Mouse (Mus musculus): ENCODE measurements around the gene Mc1r. TPM values are rescaled to one million over a fixed set of nuclear protein-coding genes. Genes with fewer than 3 reads are reported as not detected.
"Not testable (repeated sequence)": the region's sequence is repeated elsewhere in the genome, so short reads cannot be mapped to it uniquely, and the experiment has no call there.

The Mc1r gene
- polyA plus RNA-seq, 2 experiments, result 0.05 to 0.06 TPM

DNA sequence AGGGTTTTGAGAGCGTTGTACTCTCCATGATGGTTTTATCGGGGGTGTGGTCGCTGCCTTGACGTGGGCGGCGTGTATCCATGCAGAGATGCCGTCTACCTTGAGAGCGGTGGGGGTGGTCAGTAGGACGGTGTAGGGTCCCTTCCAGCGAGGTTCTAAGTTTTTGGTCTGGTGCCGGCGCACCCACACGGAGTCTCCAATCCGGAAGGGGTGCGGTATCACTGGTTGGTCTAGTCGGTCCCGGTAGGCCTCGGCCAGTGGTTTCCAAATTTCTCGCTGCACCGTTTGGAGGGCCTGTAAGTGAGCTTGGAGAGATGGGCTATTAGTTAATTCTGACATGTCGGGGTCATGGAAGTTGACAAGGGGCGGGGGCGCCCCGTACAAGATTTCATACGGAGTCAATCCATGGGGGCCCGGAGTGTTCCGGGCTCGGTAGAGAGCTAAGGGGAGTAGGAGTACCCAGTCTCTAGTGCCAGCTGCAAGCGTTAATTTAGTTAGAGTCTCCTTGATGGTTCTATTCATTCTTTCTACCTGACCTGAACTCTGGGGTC is 21.5 kb downstream of the Mc1r start:
- Histone ChIP-seq H3K27me3 (ENCODE audit: control insufficient read depth, insufficient read depth, low read length) (no peaks in the 10 kb centered on the region), H3K9me3 (ENCODE audit: control insufficient read depth, low read length) (peaks cover 40% of the 10 kb centered on the region), H3K4me3 (replicated peaks; ENCODE audit: low read length) (no peak overlapping the region), H3K9ac (ENCODE audit: low read depth, low read length, severe bottlenecking) (no peak overlapping the region), H3K36me3 (ENCODE audit: control insufficient read depth, insufficient read depth, low read length) (no peaks in the 10 kb centered on the region), H3K27ac (replicated peaks; ENCODE audit: low read depth, low read length) (no peak overlapping the region), H3K4me1 (ENCODE audit: control insufficient read depth, insufficient read depth, low read length) (no peaks in the 10 kb centered on the region), H3K4me2 (replicated peaks; ENCODE audit: low read depth, low read length, severe bottlenecking) (no peak overlapping the region)
- DNase-seq (ENCODE audit: low spot score), result no peak
- no peak for TF ChIP-seq POLR2A (IDR thresholded peaks at IDR 0.05; ENCODE audit: borderline replicate concordance, extremely low read depth, insufficient read depth, insufficient read length)
- 98% methylated on average over 28 of the region's 29 CpGs for WGBS
- no peak for ATAC-seq (ENCODE audit: low FRiP score, low read depth)

DNA sequence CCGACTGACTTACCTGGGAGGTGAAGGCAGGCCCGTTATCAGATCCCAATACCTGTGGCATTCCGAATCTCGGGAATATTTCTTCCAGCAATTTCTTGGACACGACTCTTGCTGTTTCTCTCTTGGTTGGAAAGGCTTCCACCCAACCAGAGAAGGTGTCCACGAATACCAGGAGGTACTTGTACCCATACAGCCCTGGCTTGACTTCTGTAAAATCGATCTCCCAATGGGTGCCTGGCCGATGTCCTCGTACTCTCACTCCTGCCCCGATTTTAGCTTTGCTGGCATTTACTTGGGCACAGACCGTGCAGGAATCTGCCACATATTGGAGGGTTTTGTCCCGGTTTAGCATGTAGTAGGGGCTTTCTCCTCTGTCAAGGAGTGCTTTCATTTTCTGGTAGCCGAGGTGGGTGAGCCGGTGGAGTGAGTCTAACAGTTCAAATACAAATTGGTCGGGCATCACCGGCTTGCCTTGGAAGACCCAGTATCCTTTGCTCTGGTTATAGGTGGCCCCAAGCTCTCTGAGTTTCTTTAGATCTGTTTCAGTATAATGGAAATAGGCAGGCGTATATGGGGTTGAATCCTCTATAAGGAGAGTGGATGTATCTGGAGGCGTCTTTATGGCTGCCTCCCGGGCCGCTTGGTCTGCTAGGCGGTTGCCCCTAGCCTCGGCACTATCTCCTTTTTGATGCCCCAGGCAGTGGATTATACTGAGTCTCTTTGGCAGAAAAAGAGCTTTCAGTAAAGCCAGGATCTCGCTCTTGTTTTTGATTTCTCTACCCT is 22.2 kb downstream of the Mc1r start:
- Histone ChIP-seq H3K27me3 (ENCODE audit: control insufficient read depth, insufficient read depth, low read length) (no peaks in the 10 kb centered on the region), H3K9me3 (ENCODE audit: control insufficient read depth, low read length) (peaks cover 40% of the 10 kb centered on the region), H3K4me2 (replicated peaks; ENCODE audit: low read depth, low read length, severe bottlenecking) (no peak overlapping the region), H3K4me1 (ENCODE audit: control insufficient read depth, insufficient read depth, low read length) (no peaks in the 10 kb centered on the region), H3K9ac (ENCODE audit: low read depth, low read length, severe bottlenecking) (no peak overlapping the region), H3K27ac (replicated peaks; ENCODE audit: low read depth, low read length) (no peak overlapping the region), H3K4me3 (replicated peaks; ENCODE audit: low read length) (no peak overlapping the region), H3K36me3 (ENCODE audit: control insufficient read depth, insufficient read depth, low read length) (no peaks in the 10 kb centered on the region)
- no peak for TF ChIP-seq POLR2A (IDR thresholded peaks at IDR 0.05; ENCODE audit: borderline replicate concordance, extremely low read depth, insufficient read depth, insufficient read length)
- no peak for ATAC-seq (ENCODE audit: low FRiP score, low read depth)
- DNase-seq (ENCODE audit: low spot score), result no peak
- 92% methylated on average over 23 of the region's 23 CpGs for WGBS

DNA sequence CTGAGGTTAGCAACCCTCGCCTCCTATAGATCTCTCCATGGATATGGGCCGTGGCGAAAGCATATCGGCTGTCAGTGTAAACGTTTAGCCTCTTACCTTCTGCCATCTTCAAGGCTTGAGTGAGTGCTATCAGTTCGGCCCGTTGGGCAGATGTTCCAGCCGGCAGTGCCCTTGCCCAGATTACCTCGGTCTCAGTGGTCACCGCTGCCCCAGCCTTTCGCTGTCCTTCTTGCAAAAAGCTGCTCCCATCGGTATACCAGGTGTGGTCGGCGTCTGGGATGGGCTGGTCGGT is 22.8 kb downstream of the Mc1r start:
- H3K9me3 ChIP-seq (ENCODE audit: control insufficient read depth, low read length), result peaks cover 40% of the 10 kb centered on the region
- H3K4me1 ChIP-seq (ENCODE audit: control insufficient read depth, insufficient read depth, low read length); H3K36me3 ChIP-seq (ENCODE audit: control insufficient read depth, insufficient read depth, low read length); H3K4me2 ChIP-seq (replicated peaks; ENCODE audit: low read depth, low read length, severe bottlenecking); H3K27ac ChIP-seq (replicated peaks; ENCODE audit: low read depth, low read length); H3K4me3 ChIP-seq (replicated peaks; ENCODE audit: low read length); DNase-seq (ENCODE audit: low spot score); H3K27me3 ChIP-seq (ENCODE audit: control insufficient read depth, insufficient read depth, low read length); ATAC-seq (ENCODE audit: low FRiP score, low read depth); H3K9ac ChIP-seq (ENCODE audit: low read depth, low read length, severe bottlenecking): not testable (repeated sequence)
- WGBS, result 98% methylated on average over 15 of the region's 15 CpGs

DNA sequence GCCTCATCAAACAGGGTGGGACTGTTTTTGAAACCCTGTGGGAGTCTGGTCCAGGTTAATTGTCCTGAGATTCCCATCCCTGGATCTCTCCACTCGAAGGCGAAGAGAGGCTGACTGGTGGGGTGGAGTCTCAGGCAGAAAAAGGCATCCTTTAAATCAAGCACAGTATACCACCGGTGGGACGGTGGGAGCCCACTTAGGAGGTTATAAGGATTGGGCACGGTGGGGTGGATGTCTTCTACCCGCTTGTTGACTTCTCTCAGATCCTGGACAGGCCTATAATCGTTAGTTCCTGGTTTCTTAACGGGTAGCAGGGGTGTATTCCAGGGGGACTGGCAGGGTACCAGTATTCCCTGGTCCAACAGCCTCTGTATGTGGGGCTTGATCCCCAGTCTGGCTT is 24.0 kb downstream of the Mc1r start:
- not testable (repeated sequence) for H3K4me2 ChIP-seq (replicated peaks; ENCODE audit: low read depth, low read length, severe bottlenecking); DNase-seq (ENCODE audit: low spot score); H3K36me3 ChIP-seq (ENCODE audit: control insufficient read depth, insufficient read depth, low read length); ATAC-seq (ENCODE audit: low FRiP score, low read depth); H3K27ac ChIP-seq (replicated peaks; ENCODE audit: low read depth, low read length); H3K4me1 ChIP-seq (ENCODE audit: control insufficient read depth, insufficient read depth, low read length); H3K4me3 ChIP-seq (replicated peaks; ENCODE audit: low read length); H3K27me3 ChIP-seq (ENCODE audit: control insufficient read depth, insufficient read depth, low read length); H3K9ac ChIP-seq (ENCODE audit: low read depth, low read length, severe bottlenecking)
- H3K9me3 ChIP-seq (ENCODE audit: control insufficient read depth, low read length), result peaks cover 40% of the 10 kb centered on the region
- 82% methylated on average over 7 of the region's 8 CpGs for WGBS

DNA sequence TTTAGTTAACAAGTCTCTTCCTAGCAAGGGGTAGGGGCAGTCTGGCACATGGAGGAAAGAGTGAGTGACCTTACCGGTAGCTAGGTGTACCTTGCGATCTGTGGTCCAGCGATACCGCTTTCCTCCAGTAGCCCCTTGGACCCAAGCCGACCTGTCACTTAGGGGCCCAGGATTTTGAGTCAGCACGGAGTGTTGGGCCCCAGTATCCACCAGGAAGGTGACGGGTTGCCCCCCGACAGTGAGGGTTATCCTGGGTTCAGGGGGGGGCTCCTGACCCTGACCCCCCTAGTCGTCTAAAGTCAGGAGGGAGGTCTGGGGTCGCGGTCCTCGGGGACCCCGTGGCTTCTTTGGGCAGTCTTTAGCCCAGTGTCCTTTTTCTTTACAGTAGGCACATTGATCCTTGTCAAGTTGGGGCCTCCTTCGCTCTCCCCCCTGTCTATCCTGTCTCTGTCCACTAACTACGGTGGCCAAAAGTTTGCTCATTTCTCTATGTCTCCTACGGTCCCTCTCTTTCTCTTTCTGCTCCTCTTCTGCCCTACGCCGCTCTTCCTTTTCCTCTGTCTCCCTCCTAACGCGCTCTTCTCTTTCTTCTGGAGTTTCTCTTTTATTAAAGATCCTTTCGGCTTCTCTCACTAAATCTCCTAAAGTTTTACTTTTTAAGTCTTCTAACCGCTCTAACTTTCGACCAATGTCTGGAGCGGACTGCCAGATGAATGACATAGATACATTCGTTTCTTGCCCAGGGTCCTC is 24.9 kb downstream of the Mc1r start:
- no peak for TF ChIP-seq POLR2A (IDR thresholded peaks at IDR 0.05; ENCODE audit: borderline replicate concordance, extremely low read depth, insufficient read depth, insufficient read length)
- ATAC-seq (ENCODE audit: low FRiP score, low read depth) (no peak), DNase-seq (ENCODE audit: low spot score) (no peak)
- Histone ChIP-seq H3K4me2 (replicated peaks; ENCODE audit: low read depth, low read length, severe bottlenecking) (no peak overlapping the region), H3K4me3 (replicated peaks; ENCODE audit: low read length) (no peak overlapping the region), H3K27me3 (ENCODE audit: control insufficient read depth, insufficient read depth, low read length) (no peaks in the 10 kb centered on the region), H3K27ac (replicated peaks; ENCODE audit: low read depth, low read length) (no peak overlapping the region), H3K9ac (ENCODE audit: low read depth, low read length, severe bottlenecking) (no peak overlapping the region), H3K36me3 (ENCODE audit: control insufficient read depth, insufficient read depth, low read length) (no peaks in the 10 kb centered on the region), H3K9me3 (ENCODE audit: control insufficient read depth, low read length) (peaks cover 34% of the 10 kb centered on the region), H3K4me1 (ENCODE audit: control insufficient read depth, insufficient read depth, low read length) (no peaks in the 10 kb centered on the region)
- 94% methylated on average over 25 of the region's 25 CpGs for WGBS

All from limb, embryonic 14.5 days (tissue).